Mouse (Mus musculus) spleen, adult 12 weeks (tissue): Measurements from ENCODE around the gene Uqcr11.

Experiments
- DNase-seq: peaks from one replicate; pipeline ENCODE4 v3.0.0; 2022; ENCODE audit warnings: low spot score

The Uqcr11 gene

GRCm38 (mm10) chr10:80406684-80407501 is at the start of gene Uqcr11:
Gene Uqcr11 (minus strand): TSS chr10:80406830.
- peak; percentile 83 for DNase-seq

- no peak for DNase-seq
Measured at GRCm38 (mm10) chr10:80455697-80456096, 49.1 kb upstream of the Uqcr11 start.

- DNase-seq: no peak
Measured at GRCm38 (mm10) chr10:80454781-80455180, 48.2 kb upstream of the Uqcr11 start.

GRCm38 (mm10) chr10:80453601-80454000 is 47.0 kb upstream of the Uqcr11 start:
- no peak for DNase-seq

GRCm38 (mm10) chr10:80450599-80450998 is 44.0 kb upstream of the Uqcr11 start:
- DNase-seq: no peak

- peak; percentile 70 for DNase-seq
Measured at GRCm38 (mm10) chr10:80445898-80446601, 39.4 kb upstream of the Uqcr11 start.

- no peak for DNase-seq
Measured at GRCm38 (mm10) chr10:80445052-80445451, 38.4 kb upstream of the Uqcr11 start.

- DNase-seq: no peak
Measured at GRCm38 (mm10) chr10:80444339-80445045, 37.9 kb upstream of the Uqcr11 start.

- DNase-seq: no peak
Measured at GRCm38 (mm10) chr10:80443575-80444278, 37.1 kb upstream of the Uqcr11 start.

- no peak for DNase-seq
Measured at GRCm38 (mm10) chr10:80442989-80443388, 36.4 kb upstream of the Uqcr11 start.

- no peak for DNase-seq
Measured at GRCm38 (mm10) chr10:80441598-80441997, 35.0 kb upstream of the Uqcr11 start.

- DNase-seq: no peak
Measured at GRCm38 (mm10) chr10:80440031-80440430, 33.4 kb upstream of the Uqcr11 start.

- DNase-seq: no peak
Measured at GRCm38 (mm10) chr10:80437973-80438372, 31.3 kb upstream of the Uqcr11 start.

- DNase-seq: no peak
Measured at GRCm38 (mm10) chr10:80436276-80436675, 29.6 kb upstream of the Uqcr11 start.

- no peak for DNase-seq
Measured at GRCm38 (mm10) chr10:80435764-80436163, 29.1 kb upstream of the Uqcr11 start.

GRCm38 (mm10) chr10:80434823-80435222 is 28.2 kb upstream of the Uqcr11 start:
- DNase-seq: no peak

GRCm38 (mm10) chr10:80434233-80434592 is 27.6 kb upstream of the Uqcr11 start:
- DNase-seq: no peak

GRCm38 (mm10) chr10:80433513-80434232 is 27.0 kb upstream of the Uqcr11 start, which contains the start of gene Tcf3:
Gene Tcf3 (minus strand): TSS chr10:80433647.
- peak; percentile 93 for DNase-seq

GRCm38 (mm10) chr10:80432936-80433512 is 26.4 kb upstream of the Uqcr11 start:
- DNase-seq: no peak

GRCm38 (mm10) chr10:80432387-80432785 is 25.8 kb upstream of the Uqcr11 start:
- no peak for DNase-seq
